Mouse (Mus musculus): ENCODE results near the gene Dhx35. TPM values are rescaled to one million over a fixed set of nuclear protein-coding genes. Genes with fewer than 3 reads are reported as not detected.

The Dhx35 gene
- polyA plus RNA-seq, 1 experiment from 2014 or later: 22.0 TPM

DNA sequence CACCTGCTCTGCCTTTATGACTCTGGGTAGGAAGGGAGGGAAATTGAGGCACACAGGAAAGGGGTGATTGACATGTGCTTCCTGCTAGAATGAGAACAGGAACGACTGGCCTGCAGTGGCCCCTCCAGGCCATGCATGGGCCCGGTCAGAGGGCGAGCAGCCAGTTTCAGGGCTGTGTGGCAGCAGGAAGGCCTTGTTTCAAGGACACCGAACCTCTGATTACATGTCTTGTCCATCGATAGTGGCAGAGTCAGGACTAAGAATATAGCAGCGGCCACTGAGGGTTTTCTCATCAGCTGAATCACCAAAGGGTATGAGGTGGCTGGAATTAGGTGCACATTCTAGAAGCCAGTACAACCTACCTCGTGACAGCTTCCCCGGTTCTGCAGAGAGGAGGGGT is 19.7 kb upstream of the Dhx35 start:
- Histone ChIP-seq H3K36me3 (peaks cover 74% of the 10 kb centered on the region), H3K4me1 (peaks cover 59% of the 10 kb centered on the region)
- 82% methylated on average over 8 of the region's 8 CpGs for WGBS

DNA sequence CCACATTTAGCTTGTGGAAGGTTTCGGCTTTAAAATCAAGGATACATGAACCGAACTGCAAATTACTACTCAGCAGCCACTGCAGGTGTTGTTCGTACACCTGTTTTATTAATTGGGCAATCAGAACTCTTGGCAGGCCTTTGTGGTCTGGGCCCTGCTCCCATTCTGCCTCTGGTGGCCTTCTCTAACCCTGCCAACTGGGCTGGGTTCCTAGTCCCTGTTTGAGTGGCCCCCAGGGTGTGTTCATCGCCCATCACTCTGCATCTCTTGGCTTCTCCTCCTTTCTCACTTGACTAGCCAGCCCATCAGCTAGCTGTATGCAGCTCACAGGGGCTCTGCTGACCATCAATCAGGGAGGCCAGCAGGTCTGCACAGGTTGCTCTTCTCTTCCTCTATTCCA is 17.9 kb upstream of the Dhx35 start:
- Histone ChIP-seq H3K4me1 (peaks cover 42% of the 10 kb centered on the region), H3K9me3 (replicated peaks) (no peaks in the 10 kb centered on the region), H3K27ac (no peak overlapping the region), H3K36me3 (peaks cover 88% of the 10 kb centered on the region), H3K4me3 (no peak overlapping the region), H3K27me3 (ENCODE audit: low read depth, poor library complexity, severe bottlenecking) (no peaks in the 10 kb centered on the region)
- DNase-seq (ENCODE audit: low spot score): no peak
- 93% methylated on average over 4 of the region's 4 CpGs for WGBS

More for the DNA sequence above, 19.7 kb upstream of the Dhx35 start:
- H3K9me3 ChIP-seq (replicated peaks): no peaks in the 10 kb centered on the region
- H3K4me3 ChIP-seq: no peak overlapping the region
- no peak overlapping the region for H3K27ac ChIP-seq
- H3K27me3 ChIP-seq (ENCODE audit: low read depth, poor library complexity, severe bottlenecking): no peaks in the 10 kb centered on the region
- no peak for DNase-seq (ENCODE audit: low spot score)

DNA sequence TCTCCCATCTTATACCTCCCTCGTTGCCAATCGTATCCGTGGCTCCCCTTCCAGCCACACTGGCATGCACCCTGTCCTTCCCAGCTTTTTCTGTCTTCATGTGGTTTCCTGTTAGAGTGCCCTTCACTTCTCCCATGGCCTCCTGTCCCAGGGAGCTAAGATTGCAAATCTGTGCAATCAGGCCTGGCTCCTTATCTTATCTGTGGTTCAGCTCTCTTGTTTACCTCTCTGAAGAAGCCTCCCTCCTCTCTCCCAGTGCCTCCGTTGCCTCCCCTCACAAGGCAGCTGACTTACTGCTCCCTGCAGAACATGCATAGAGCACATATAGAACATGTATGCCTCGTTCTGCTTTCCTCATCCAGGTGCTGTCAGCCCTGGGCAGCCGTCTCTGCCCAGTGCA is 17.1 kb upstream of the Dhx35 start:
- Histone ChIP-seq H3K9me3 (replicated peaks) (no peaks in the 10 kb centered on the region), H3K36me3 (peaks cover 86% of the 10 kb centered on the region), H3K27ac (no peak overlapping the region), H3K4me1 (peaks cover 34% of the 10 kb centered on the region), H3K27me3 (ENCODE audit: low read depth, poor library complexity, severe bottlenecking) (no peaks in the 10 kb centered on the region), H3K4me3 (no peak overlapping the region)
- WGBS: 69% methylated on average over 6 of the region's 6 CpGs
- DNase-seq (ENCODE audit: low spot score): no peak

DNA sequence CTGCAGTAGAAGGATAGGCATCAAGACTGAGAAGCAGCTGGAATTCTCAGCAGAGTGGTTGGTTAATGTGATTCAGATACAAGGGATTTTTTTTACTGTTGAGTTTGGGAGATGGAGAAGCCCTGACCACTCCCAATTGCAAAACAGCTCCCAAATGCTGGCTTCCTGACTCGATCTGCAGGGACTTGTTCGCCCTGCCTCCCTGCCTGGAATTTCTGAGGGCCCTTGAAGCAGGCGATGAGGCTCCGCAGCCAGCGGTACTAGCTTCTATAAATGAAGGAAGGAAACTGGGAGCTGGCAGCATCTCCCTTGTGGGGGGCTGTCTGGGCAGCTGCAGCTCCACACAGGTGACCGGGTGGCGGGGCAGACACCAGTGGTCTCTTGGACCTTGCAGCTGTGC is 16.3 kb upstream of the Dhx35 start:
- Histone ChIP-seq H3K27me3 (ENCODE audit: low read depth, poor library complexity, severe bottlenecking) (no peaks in the 10 kb centered on the region), H3K4me3 (no peak overlapping the region), H3K9me3 (replicated peaks) (no peaks in the 10 kb centered on the region), H3K4me1 (peaks cover 31% of the 10 kb centered on the region), H3K27ac (no peak overlapping the region), H3K36me3 (peaks cover 86% of the 10 kb centered on the region)
- no peak for DNase-seq (ENCODE audit: low spot score)
- WGBS: 76% methylated on average over 7 of the region's 7 CpGs

DNA sequence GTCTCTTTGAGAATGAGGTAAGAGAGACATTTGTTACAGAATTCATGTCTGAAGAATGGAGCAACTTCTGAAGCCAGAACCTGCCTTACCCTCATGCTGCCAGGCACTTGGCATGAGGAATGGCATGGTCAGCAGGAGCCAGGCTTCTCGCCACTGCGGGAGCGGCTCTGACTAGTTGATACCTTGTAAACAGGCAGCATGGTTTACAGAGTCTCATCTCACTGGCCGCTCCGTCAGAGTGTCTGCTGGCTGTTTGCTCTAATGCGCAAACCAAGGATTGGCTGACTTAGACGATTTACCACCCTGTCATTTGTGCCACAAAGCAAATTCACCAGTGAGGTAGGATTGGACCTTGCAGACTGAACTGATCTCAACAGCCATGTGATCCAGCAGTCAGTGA is 13.5 kb upstream of the Dhx35 start:
- Histone ChIP-seq H3K27me3 (ENCODE audit: low read depth, poor library complexity, severe bottlenecking) (no peaks in the 10 kb centered on the region), H3K9me3 (replicated peaks) (no peaks in the 10 kb centered on the region), H3K4me3 (no peak overlapping the region), H3K27ac (no peak overlapping the region), H3K36me3 (peaks cover 90% of the 10 kb centered on the region), H3K4me1 (peaks cover 18% of the 10 kb centered on the region)
- DNase-seq (ENCODE audit: low spot score): no peak
- WGBS: 93% methylated on average over 7 of the region's 7 CpGs

DNA sequence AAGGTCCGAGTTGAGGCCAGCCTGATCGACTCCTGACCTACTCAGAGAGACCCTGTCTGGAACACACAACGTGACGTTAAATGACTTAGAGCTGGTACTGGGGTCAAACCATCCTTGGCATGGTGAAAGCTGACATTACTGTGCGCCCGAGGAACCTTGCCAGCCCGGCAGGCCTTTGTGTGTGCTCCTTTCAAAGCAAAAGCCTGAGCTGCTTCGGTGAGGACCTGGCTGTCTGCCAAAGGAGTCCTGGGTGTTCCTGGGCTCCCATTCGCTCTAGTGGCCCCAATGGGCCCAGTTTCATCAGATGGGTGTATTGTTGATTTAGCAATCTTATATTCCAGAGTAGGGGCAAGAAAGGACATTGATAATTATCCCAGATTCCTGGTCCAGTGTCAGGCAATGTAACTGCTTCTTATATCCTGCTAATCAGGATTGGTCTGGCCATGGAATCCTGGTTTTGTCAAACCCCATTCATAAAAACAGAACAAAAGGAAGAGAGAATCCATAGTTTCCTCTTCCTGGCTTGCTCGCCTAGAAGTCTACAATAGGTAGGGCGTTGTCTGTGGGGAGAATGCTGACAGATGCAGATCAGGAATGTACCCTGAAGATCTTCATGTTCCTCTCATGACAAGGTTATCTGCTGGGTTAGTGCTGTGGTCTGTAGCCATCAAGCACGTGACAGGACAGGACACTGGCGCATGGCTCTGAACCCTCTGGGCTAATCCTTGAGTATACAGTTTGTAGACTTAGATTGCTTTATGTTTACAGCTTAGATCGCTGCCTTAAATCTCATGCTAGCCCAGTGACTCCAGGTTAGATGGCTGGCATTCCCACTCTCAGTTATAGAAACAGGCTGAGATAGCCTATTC is 7.4 kb upstream of the Dhx35 start:
- H3K9me3 ChIP-seq (replicated peaks): no peaks in the 10 kb centered on the region
- H3K27me3 ChIP-seq (ENCODE audit: low read depth, poor library complexity, severe bottlenecking): no peaks in the 10 kb centered on the region
- 94% methylated on average over 14 of the region's 14 CpGs for WGBS
- H3K4me1 ChIP-seq: no peaks in the 10 kb centered on the region
- DNase-seq (ENCODE audit: low spot score): no peak
- H3K36me3 ChIP-seq: peaks cover 48% of the 10 kb centered on the region
- H3K4me3 ChIP-seq: no peak overlapping the region
- H3K27ac ChIP-seq: no peak overlapping the region

DNA sequence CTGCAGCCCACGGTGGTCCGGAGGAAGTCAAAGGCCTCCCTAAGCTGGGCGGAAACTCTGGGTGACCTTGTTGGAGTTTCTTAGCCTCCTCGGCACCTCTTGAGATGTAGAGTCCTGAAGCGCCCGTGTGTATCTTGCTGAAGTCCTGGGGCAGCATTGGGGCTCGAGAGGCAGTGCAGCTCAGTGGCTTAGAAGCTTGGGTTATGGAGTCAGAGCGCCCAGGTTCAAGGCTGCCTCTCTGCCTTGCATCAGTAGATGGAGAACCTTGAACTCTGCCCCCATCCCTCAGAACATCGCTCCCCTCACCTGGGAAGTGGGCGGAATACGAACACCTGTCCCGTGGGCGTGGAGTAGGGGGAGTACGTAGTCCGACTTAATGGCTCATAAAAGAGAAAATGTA is 436 bp downstream of the Dhx35 start:
- Histone ChIP-seq H3K4me1 (peaks cover 14% of the 10 kb centered on the region), H3K27ac (peak overlapping the region; percentile 92), H3K4me3 (peak overlapping the region; percentile 88), H3K36me3 (peaks cover 12% of the 10 kb centered on the region), H3K27me3 (ENCODE audit: low read depth, poor library complexity, severe bottlenecking) (no peaks in the 10 kb centered on the region), H3K9me3 (replicated peaks) (no peaks in the 10 kb centered on the region)
- WGBS: 9% methylated on average over 15 of the region's 15 CpGs
- DNase-seq (ENCODE audit: low spot score): no peak

DNA sequence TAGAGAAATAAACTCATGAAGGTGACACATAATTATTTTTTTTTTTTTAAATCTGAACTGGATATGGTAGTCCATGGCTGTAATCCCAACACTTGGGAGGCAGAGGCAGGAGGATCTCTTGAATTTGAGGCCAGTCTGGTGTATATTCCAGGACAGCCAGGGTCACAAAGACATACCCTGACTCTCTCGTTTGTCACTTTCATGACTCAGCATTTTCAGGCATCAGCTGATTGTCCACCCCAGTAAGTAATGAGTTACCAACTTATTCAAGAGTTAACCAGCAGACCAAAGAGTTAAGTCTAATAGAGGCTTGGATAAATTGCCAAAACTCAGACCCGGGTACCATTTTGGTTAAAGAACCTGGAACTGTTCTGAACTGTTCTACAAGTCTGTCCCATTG is 1.3 kb downstream of the Dhx35 start:
- Histone ChIP-seq H3K27me3 (ENCODE audit: low read depth, poor library complexity, severe bottlenecking) (no peaks in the 10 kb centered on the region), H3K36me3 (peaks cover 20% of the 10 kb centered on the region), H3K27ac (no peak overlapping the region), H3K4me3 (no peak overlapping the region), H3K9me3 (replicated peaks) (no peaks in the 10 kb centered on the region), H3K4me1 (peaks cover 14% of the 10 kb centered on the region)
- DNase-seq (ENCODE audit: low spot score): no peak
- WGBS: 92% methylated on average over 2 of the region's 2 CpGs

DNA sequence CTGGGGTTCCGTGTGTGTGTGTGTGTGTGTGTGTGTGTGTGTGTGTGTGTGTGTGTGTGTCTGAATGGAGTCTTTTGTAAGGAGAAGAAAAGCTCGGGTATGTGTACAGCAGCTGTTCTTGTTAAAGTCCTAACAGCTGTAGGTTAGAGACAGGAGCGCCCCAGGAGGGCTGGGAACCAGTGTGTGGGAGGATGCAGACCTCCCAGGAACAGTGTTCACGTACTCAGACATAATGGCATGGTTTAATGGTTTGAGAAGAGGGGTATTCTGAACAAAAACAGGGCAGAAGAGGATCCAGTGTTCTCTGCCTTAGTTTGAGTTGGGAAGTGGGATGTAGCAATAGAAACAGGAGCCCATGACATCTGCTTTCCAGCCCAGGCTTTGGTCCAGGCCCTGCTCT is 4.7 kb downstream of the Dhx35 start:
- Histone ChIP-seq H3K27ac (no peak overlapping the region), H3K36me3 (peaks cover 51% of the 10 kb centered on the region), H3K4me1 (peaks cover 6% of the 10 kb centered on the region), H3K4me3 (no peak overlapping the region), H3K27me3 (ENCODE audit: low read depth, poor library complexity, severe bottlenecking) (no peaks in the 10 kb centered on the region), H3K9me3 (replicated peaks) (no peaks in the 10 kb centered on the region)
- WGBS: 81% methylated on average over 4 of the region's 4 CpGs
- DNase-seq (ENCODE audit: low spot score): no peak

DNA sequence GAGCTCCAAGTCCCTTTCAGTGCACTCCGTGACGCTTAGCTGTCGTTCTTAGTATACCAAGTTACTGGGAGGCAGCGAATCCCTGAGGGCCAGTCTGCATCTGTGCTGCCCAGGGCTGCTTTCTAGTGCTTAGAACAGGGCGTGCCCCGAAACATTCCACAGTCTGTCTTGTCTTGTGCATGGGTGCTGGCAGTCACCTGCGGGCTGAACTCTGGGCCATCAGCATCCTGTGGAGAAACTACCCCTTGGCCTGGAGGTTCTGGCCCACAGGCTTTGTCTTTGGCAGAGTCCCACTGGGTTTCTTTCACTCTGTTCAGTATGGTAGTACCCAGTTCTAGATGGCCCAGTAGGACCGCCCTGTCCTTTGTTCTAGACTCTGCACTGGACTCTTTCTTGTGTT is 6.2 kb downstream of the Dhx35 start:
- no peaks in the 10 kb centered on the region for H3K4me1 ChIP-seq
- no peak overlapping the region for H3K4me3 ChIP-seq
- no peaks in the 10 kb centered on the region for H3K27me3 ChIP-seq (ENCODE audit: low read depth, poor library complexity, severe bottlenecking)
- 98% methylated on average over 8 of the region's 8 CpGs for WGBS
- no peaks in the 10 kb centered on the region for H3K9me3 ChIP-seq (replicated peaks)
- H3K36me3 ChIP-seq: peaks cover 62% of the 10 kb centered on the region
- no peak overlapping the region for H3K27ac ChIP-seq
- no peak for DNase-seq (ENCODE audit: low spot score)

DNA sequence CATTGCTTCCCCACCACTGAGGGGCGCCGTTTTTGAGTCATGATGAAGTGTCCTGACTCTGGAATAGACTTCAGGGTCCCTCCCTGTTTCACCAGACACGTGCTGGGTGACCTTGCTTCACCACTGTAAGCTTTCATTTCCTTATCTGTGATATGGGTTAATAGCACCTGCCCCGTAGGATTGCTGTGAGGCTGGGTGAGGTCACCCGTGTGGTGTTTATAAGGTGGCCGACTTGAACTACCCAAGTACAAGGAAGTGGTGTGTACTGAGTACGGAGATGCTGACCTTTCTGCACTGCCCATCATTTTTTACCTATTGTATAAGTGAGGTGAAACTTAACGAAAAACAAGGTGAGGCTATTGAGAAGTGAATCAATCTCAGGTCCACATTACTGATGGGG is 9.0 kb downstream of the Dhx35 start:
- H3K27me3 ChIP-seq (ENCODE audit: low read depth, poor library complexity, severe bottlenecking): no peaks in the 10 kb centered on the region
- H3K27ac ChIP-seq: no peak overlapping the region
- no peak for DNase-seq (ENCODE audit: low spot score)
- no peak overlapping the region for H3K4me3 ChIP-seq
- no peaks in the 10 kb centered on the region for H3K9me3 ChIP-seq (replicated peaks)
- H3K36me3 ChIP-seq: peaks cover 79% of the 10 kb centered on the region
- 95% methylated on average over 8 of the region's 8 CpGs for WGBS
- no peaks in the 10 kb centered on the region for H3K4me1 ChIP-seq

DNA sequence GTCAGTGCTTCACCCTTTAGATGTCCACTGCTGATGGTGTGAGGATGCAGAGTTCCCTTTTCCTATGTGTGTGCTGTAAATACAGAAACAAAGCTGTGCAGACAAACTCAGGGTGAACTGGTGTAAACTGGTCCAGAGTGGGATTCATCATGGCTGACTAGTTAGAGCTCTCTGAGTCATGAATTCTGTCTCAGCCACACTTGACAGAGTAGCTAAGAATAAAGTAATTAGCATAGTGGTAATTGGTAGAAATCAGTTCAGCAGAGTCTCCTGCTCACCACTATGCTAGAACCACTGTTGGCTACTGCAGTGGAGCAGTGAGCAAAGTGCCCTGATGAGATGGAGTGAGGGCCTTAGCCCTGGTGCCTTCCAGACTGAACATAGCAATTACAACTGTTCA is 21.1 kb downstream of the Dhx35 start:
- H3K36me3 ChIP-seq: peaks cover 70% of the 10 kb centered on the region
- no peaks in the 10 kb centered on the region for H3K9me3 ChIP-seq (replicated peaks)
- no peak overlapping the region for H3K4me3 ChIP-seq
- H3K4me1 ChIP-seq: no peaks in the 10 kb centered on the region
- H3K27me3 ChIP-seq (ENCODE audit: low read depth, poor library complexity, severe bottlenecking): no peaks in the 10 kb centered on the region
- no peak for DNase-seq (ENCODE audit: low spot score)
- no peak overlapping the region for H3K27ac ChIP-seq

DNA sequence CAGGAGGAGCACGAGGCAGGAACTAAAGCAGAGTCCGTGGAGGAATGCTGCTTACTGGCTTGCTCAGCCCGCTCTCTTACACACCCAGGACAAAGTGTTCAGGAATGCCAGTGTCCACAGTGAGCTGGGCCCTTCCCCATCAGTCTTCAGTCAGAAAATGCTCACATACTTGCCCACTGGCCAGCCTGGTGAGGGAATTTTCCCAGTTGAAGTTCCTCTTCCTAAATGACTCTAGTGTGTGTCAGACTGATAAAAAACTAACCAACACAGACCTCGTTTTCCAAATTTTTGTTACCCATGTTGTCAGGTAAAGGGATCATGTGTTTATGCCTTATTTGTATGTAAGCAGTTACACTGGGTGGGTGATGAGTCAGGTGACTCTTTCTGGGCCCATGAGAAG is 21.6 kb downstream of the Dhx35 start:
- 93% methylated on average over 4 of the region's 4 CpGs for WGBS
- peaks cover 72% of the 10 kb centered on the region for H3K36me3 ChIP-seq

DNA sequence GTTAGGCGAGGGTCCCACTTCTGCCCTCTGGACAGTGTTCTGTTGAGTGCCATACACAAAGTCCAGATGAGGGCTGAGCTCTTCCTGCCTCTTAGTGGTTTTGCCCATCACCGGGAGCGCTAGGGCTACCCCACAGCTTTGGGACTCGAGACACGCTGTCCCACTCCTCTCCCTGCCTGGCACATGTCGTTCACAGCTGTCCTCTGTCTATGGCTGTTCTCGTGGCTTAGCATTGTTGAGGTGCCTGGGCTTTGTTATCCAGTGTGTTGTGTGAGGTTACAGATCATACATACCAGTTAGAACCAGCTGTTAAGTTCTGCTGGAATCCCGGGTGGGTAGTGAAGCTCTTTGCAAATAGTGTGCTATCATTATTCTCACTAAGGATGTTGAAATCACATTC is 23.1 kb downstream of the Dhx35 start:
- Histone ChIP-seq H3K4me1 (no peaks in the 10 kb centered on the region), H3K9me3 (replicated peaks) (no peaks in the 10 kb centered on the region), H3K27ac (no peak overlapping the region), H3K36me3 (peaks cover 74% of the 10 kb centered on the region), H3K27me3 (ENCODE audit: low read depth, poor library complexity, severe bottlenecking) (no peaks in the 10 kb centered on the region), H3K4me3 (no peak overlapping the region)
- no peak for DNase-seq (ENCODE audit: low spot score)
- whole genome bisulfite sequencing: 92% methylated on average over 8 of the region's 8 CpGs

More for the DNA sequence above, 21.6 kb downstream of the Dhx35 start:
- Histone ChIP-seq H3K4me3 (no peak overlapping the region), H3K27ac (no peak overlapping the region), H3K4me1 (no peaks in the 10 kb centered on the region), H3K9me3 (replicated peaks) (no peaks in the 10 kb centered on the region), H3K27me3 (ENCODE audit: low read depth, poor library complexity, severe bottlenecking) (no peaks in the 10 kb centered on the region)
- no peak for DNase-seq (ENCODE audit: low spot score)

All from limb, embryonic 10.5 days (tissue).